Mouse (Mus musculus): ENCODE results near the gene Serpinb9. TPM values are rescaled to one million over a fixed set of nuclear protein-coding genes. Genes with fewer than 3 reads are reported as not detected.

Serpinb9 gene
- polyA plus RNA-seq, 1 experiment from 2014 or later: 1.8 TPM

GRCm38 (mm10) chr13:33035506-33035905 lies 32.5 kb downstream of the Serpinb9 start:
- no peak for ATAC-seq (ENCODE audit: low FRiP score, low TSS enrichment)
- no peak overlapping the region for H3K4me3 ChIP-seq (replicated peaks; ENCODE audit: low read depth, low read length)

GRCm38 (mm10) chr13:33043542-33043941 lies 40.5 kb downstream of the Serpinb9 start:
- no peak overlapping the region for H3K9ac ChIP-seq (replicated peaks; ENCODE audit: low read length)
- ATAC-seq (ENCODE audit: low FRiP score, low TSS enrichment) (no peak), DNase-seq (no peak)
- H3K4me2 ChIP-seq (ENCODE audit: low read length): no peak overlapping the region
- H3K27me3 ChIP-seq (ENCODE audit: control insufficient read depth, insufficient read depth, low read length): no peaks in the 10 kb centered on the region
- no peaks in the 10 kb centered on the region for H3K36me3 ChIP-seq (ENCODE audit: control insufficient read depth, insufficient read depth, low read length)
- no peak overlapping the region for H3K27ac ChIP-seq (replicated peaks; ENCODE audit: low read depth, low read length)
- H3K4me1 ChIP-seq (ENCODE audit: control insufficient read depth, insufficient read depth, low read length): no peaks in the 10 kb centered on the region
- no peaks in the 10 kb centered on the region for H3K9me3 ChIP-seq (ENCODE audit: control insufficient read depth, low read length)
- no peak overlapping the region for H3K4me3 ChIP-seq (replicated peaks; ENCODE audit: low read depth, low read length)
- WGBS: 94% methylated on average over 3 of the region's 3 CpGs

More at GRCm38 (mm10) chr13:33035506-33035905, 32.5 kb downstream of the Serpinb9 start:
- no peak overlapping the region for H3K27ac ChIP-seq (replicated peaks; ENCODE audit: low read depth, low read length)
- H3K4me1 ChIP-seq (ENCODE audit: control insufficient read depth, insufficient read depth, low read length): no peaks in the 10 kb centered on the region
- H3K4me2 ChIP-seq (ENCODE audit: low read length): no peak overlapping the region
- H3K36me3 ChIP-seq (ENCODE audit: control insufficient read depth, insufficient read depth, low read length): no peaks in the 10 kb centered on the region
- WGBS: 85% methylated on average over 1 of the region's 1 CpGs
- H3K9ac ChIP-seq (replicated peaks; ENCODE audit: low read length): no peak overlapping the region
- no peaks in the 10 kb centered on the region for H3K27me3 ChIP-seq (ENCODE audit: control insufficient read depth, insufficient read depth, low read length)
- no peaks in the 10 kb centered on the region for H3K9me3 ChIP-seq (ENCODE audit: control insufficient read depth, low read length)
- DNase-seq: no peak

- no peak for ATAC-seq (ENCODE audit: low FRiP score, low TSS enrichment)
- Histone ChIP-seq H3K36me3 (ENCODE audit: control insufficient read depth, insufficient read depth, low read length) (no peaks in the 10 kb centered on the region), H3K4me3 (replicated peaks; ENCODE audit: low read depth, low read length) (no peak overlapping the region), H3K4me2 (ENCODE audit: low read length) (no peak overlapping the region), H3K27ac (replicated peaks; ENCODE audit: low read depth, low read length) (no peak overlapping the region), H3K27me3 (ENCODE audit: control insufficient read depth, insufficient read depth, low read length) (no peaks in the 10 kb centered on the region), H3K9ac (replicated peaks; ENCODE audit: low read length) (no peak overlapping the region), H3K9me3 (ENCODE audit: control insufficient read depth, low read length) (no peaks in the 10 kb centered on the region), H3K4me1 (ENCODE audit: control insufficient read depth, insufficient read depth, low read length) (no peaks in the 10 kb centered on the region)
- DNase-seq: no peak
- WGBS: 83% methylated on average over 2 of the region's 2 CpGs
Measured at GRCm38 (mm10) chr13:33047234-33047633, 44.2 kb downstream of the Serpinb9 start.

GRCm38 (mm10) chr13:33048187-33048586 lies 45.1 kb downstream of the Serpinb9 start:
- no peak for DNase-seq
- Histone ChIP-seq H3K4me1 (ENCODE audit: control insufficient read depth, insufficient read depth, low read length) (no peaks in the 10 kb centered on the region), H3K27ac (replicated peaks; ENCODE audit: low read depth, low read length) (no peak overlapping the region), H3K9ac (replicated peaks; ENCODE audit: low read length) (no peak overlapping the region), H3K27me3 (ENCODE audit: control insufficient read depth, insufficient read depth, low read length) (no peaks in the 10 kb centered on the region), H3K9me3 (ENCODE audit: control insufficient read depth, low read length) (no peaks in the 10 kb centered on the region), H3K36me3 (ENCODE audit: control insufficient read depth, insufficient read depth, low read length) (no peaks in the 10 kb centered on the region), H3K4me3 (replicated peaks; ENCODE audit: low read depth, low read length) (no peak overlapping the region), H3K4me2 (ENCODE audit: low read length) (no peak overlapping the region)
- whole genome bisulfite sequencing: 89% methylated on average over 4 of the region's 4 CpGs
- ATAC-seq (ENCODE audit: low FRiP score, low TSS enrichment): no peak

GRCm38 (mm10) chr13:33051697-33052096 lies 48.6 kb downstream of the Serpinb9 start:
- H3K36me3 ChIP-seq (ENCODE audit: control insufficient read depth, insufficient read depth, low read length): no peaks in the 10 kb centered on the region
- WGBS: 78% methylated on average over 3 of the region's 3 CpGs
- no peak overlapping the region for H3K4me3 ChIP-seq (replicated peaks; ENCODE audit: low read depth, low read length)
- ATAC-seq (ENCODE audit: low FRiP score, low TSS enrichment) (no peak), DNase-seq (no peak)
- no peak overlapping the region for H3K9ac ChIP-seq (replicated peaks; ENCODE audit: low read length)
- H3K9me3 ChIP-seq (ENCODE audit: control insufficient read depth, low read length): no peaks in the 10 kb centered on the region
- no peak overlapping the region for H3K4me2 ChIP-seq (ENCODE audit: low read length)
- no peak overlapping the region for H3K27ac ChIP-seq (replicated peaks; ENCODE audit: low read depth, low read length)
- H3K4me1 ChIP-seq (ENCODE audit: control insufficient read depth, insufficient read depth, low read length): no peaks in the 10 kb centered on the region
- H3K27me3 ChIP-seq (ENCODE audit: control insufficient read depth, insufficient read depth, low read length): no peaks in the 10 kb centered on the region

GRCm38 (mm10) chr13:33063048-33063447 lies 60.0 kb downstream of the Serpinb9 start:
- Histone ChIP-seq H3K4me3 (replicated peaks; ENCODE audit: low read depth, low read length) (no peak overlapping the region), H3K36me3 (ENCODE audit: control insufficient read depth, insufficient read depth, low read length) (no peaks in the 10 kb centered on the region), H3K4me1 (ENCODE audit: control insufficient read depth, insufficient read depth, low read length) (no peaks in the 10 kb centered on the region), H3K9me3 (ENCODE audit: control insufficient read depth, low read length) (no peaks in the 10 kb centered on the region), H3K27me3 (ENCODE audit: control insufficient read depth, insufficient read depth, low read length) (no peaks in the 10 kb centered on the region), H3K27ac (replicated peaks; ENCODE audit: low read depth, low read length) (no peak overlapping the region), H3K4me2 (ENCODE audit: low read length) (no peak overlapping the region), H3K9ac (replicated peaks; ENCODE audit: low read length) (no peak overlapping the region)
- WGBS: 56% methylated on average over 1 of the region's 1 CpGs
- no peak for ATAC-seq (ENCODE audit: low FRiP score, low TSS enrichment)
- DNase-seq: no peak

Other genes starting within 250 kb of the Serpinb9 start
- 0.20 TPM in 1 of 2 replicates, not detected in the other for gene Mylk4, start 219.3 kb upstream of the Serpinb9 start, polyA plus RNA-seq (2014; fragmentation: Nextera tagmentation; extraction: Ambion mirVana)
- gene Wrnip1, start 201.2 kb upstream of the Serpinb9 start, polyA plus RNA-seq (2014; fragmentation: Nextera tagmentation; extraction: Ambion mirVana): 26.5 and 28.0 TPM in 2 replicates
- not detected in 2 replicates for gene D930007J09Rik, start 200.4 kb upstream of the Serpinb9 start, polyA plus RNA-seq (2014; fragmentation: Nextera tagmentation; extraction: Ambion mirVana)
- 2.2 and 2.9 TPM in 2 replicates for gene Serpinb1a, start 152.1 kb upstream of the Serpinb9 start, polyA plus RNA-seq (2014; fragmentation: Nextera tagmentation; extraction: Ambion mirVana)
- gene Serpinb1c, start 105.0 kb upstream of the Serpinb9 start, polyA plus RNA-seq (2014; fragmentation: Nextera tagmentation; extraction: Ambion mirVana): not detected in 2 replicates
- 0.81 and 0.95 TPM in 2 replicates for gene Serpinb6b, start 38.0 kb upstream of the Serpinb9 start, polyA plus RNA-seq (2014; fragmentation: Nextera tagmentation; extraction: Ambion mirVana)
- gene Serpinb9b, start 24.2 kb downstream of the Serpinb9 start, polyA plus RNA-seq (2014; fragmentation: Nextera tagmentation; extraction: Ambion mirVana): 0.62 TPM in 1 of 2 replicates, not detected in the other
- 0.84 and 1.3 TPM in 2 replicates for gene Serpinb1b, start 75.3 kb downstream of the Serpinb9 start, polyA plus RNA-seq (2014; fragmentation: Nextera tagmentation; extraction: Ambion mirVana)
- not detected in 2 replicates for gene Serpinb9c, start 156.5 kb downstream of the Serpinb9 start, polyA plus RNA-seq (2014; fragmentation: Nextera tagmentation; extraction: Ambion mirVana)
- not detected in 2 replicates for gene Serpinb9d, start 189.7 kb downstream of the Serpinb9 start, polyA plus RNA-seq (2014; fragmentation: Nextera tagmentation; extraction: Ambion mirVana)
- gene Serpinb9e, start 246.4 kb downstream of the Serpinb9 start, polyA plus RNA-seq (2014; fragmentation: Nextera tagmentation; extraction: Ambion mirVana): not detected in 2 replicates

Data from midbrain, embryonic 14.5 days (tissue).